Mouse (Mus musculus): ENCODE data around the gene Sertad2. TPM values are rescaled to one million over a fixed set of nuclear protein-coding genes. Genes with fewer than 3 reads are reported as not detected.

Sertad2 gene
- total and polyA plus RNA-seq, 3 experiments, result 5.9 to 13.1 (median 6.0) TPM

DNA sequence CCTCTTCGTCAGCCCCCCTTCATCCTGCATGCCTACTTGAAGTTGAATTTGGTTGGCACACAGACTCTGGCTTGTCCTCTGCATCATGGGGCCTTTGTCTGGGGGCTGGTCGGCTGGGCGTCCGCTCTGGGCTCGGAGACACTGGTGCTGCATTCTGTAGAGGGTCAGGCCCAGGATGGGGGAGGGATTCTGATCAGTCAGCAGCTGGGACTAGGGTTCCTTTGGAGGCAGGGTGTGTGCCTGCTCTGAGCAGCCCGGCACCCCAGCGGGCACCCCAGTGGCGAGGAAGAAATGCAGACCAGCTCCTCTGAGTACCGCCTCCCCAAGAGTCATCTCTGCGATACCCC lies 113.6 kb downstream of the Sertad2 start:
- Histone ChIP-seq H3K4me3 (replicated peaks in 1 of 3; ENCODE audit: low read depth in 2 of 3, low read length in 2 of 3, poor library complexity in 1 of 3) (no peak overlapping the region), H3K79me2 (replicated peaks; ENCODE audit: control insufficient read depth, extremely low read depth, insufficient read depth, poor library complexity, severe bottlenecking) (no peaks in the 10 kb centered on the region), H3K4me1 (ENCODE audit: control insufficient read depth in 1 of 2, insufficient read depth in 2 of 2) (peaks cover 3 to 11% of the 10 kb centered on the region in 2 experiments; a peak in 1 of 4 replicates), H3K9ac (ENCODE audit: insufficient read depth, low read depth) (no peak overlapping the region), H3K9me3 (replicated peaks; ENCODE audit: low read length) (no peaks in the 10 kb centered on the region), H3K27ac (ENCODE audit: insufficient read depth, low read depth) (no peak overlapping the region), H3K36me3 (replicated peaks in 1 of 2; ENCODE audit: control insufficient read depth in 1 of 2, insufficient read depth in 1 of 2, low read length in 1 of 2) (peaks cover 3 to 24% of the 10 kb centered on the region in 2 experiments), H3K4me2 (ENCODE audit: insufficient read depth, low read depth, poor library complexity, severe bottlenecking) (no peak overlapping the region), H3K27me3 (replicated peaks) (no peaks in the 10 kb centered on the region)
- dilution Hi-C loops (cut with MboI; ENCODE audit: extremely low pct_ligation_motif_present, extremely low pct_unique_long_range_greater_than_20kb, low sequenced_read_pairs) (no loop called here), in situ Hi-C loops (cut with MboI; ENCODE audit: low pct_ligation_motif_present, low pct_unique_long_range_greater_than_20kb, low sequenced_read_pairs) (no loop called here)
- no peak for TF ChIP-seq PAX5 (IDR thresholded peaks at IDR 0.05; ENCODE audit: low read length)
- no peak for TF ChIP-seq ZNF384 (IDR thresholded peaks at IDR 0.05; ENCODE audit: low read depth, low read length)
- no peak for TF ChIP-seq TBP (conservative IDR thresholded peaks at IDR 0.05; ENCODE audit: low read depth, low read length)
- TF ChIP-seq USF1 (IDR thresholded peaks at IDR 0.05; ENCODE audit: low read depth, low read length), result no peak
- TF ChIP-seq ZKSCAN1 (IDR thresholded peaks at IDR 0.05; ENCODE audit: borderline replicate concordance, low read depth, low read length), result no peak
- TF ChIP-seq RCOR1 (conservative IDR thresholded peaks at IDR 0.05; ENCODE audit: low read depth, low read length), result no peak
- TF ChIP-seq E2F4 (IDR thresholded peaks at IDR 0.05; ENCODE audit: insufficient replicate concordance, low read depth, low read length), result no peak
- no peak for TF ChIP-seq MAZ (IDR thresholded peaks at IDR 0.05; ENCODE audit: low read depth, low read length)
- no peak for TF ChIP-seq MAFK (IDR thresholded peaks at IDR 0.05; ENCODE audit: insufficient replicate concordance, low read length)
- no peak for TF ChIP-seq MYC (IDR thresholded peaks at IDR 0.05; ENCODE audit: low read depth, low read length)
- no peak for TF ChIP-seq RAD21 (IDR thresholded peaks at IDR 0.05; ENCODE audit: low read depth, low read length)
- no peak for DNase-seq (ENCODE audit: extremely low read depth)

DNA sequence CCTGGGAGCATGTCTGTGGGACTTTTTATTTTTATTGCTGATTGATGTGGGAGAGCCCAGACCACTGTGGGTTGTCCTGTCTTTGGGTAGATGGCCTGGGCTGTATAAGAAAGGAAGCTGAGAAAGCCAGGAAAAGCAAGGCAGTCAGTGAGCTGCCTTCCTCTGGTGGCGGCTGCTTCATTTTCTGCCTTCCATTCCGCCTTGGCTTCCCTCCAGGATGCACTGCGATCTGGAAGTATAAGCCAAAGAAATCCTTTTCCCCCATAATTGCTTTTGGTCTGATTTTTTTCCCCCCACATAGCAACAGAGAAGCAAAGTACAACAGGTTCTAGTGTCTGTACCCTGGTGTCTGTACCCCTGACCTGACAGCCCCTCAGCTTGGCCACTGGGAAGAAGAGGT lies 116.0 kb downstream of the Sertad2 start:
- in situ Hi-C loops (cut with MboI; ENCODE audit: low pct_ligation_motif_present, low pct_unique_long_range_greater_than_20kb, low sequenced_read_pairs) (no loop called here), dilution Hi-C loops (cut with MboI; ENCODE audit: extremely low pct_ligation_motif_present, extremely low pct_unique_long_range_greater_than_20kb, low sequenced_read_pairs) (no loop called here)
- DNase-seq (ENCODE audit: extremely low read depth), result no peak
- H3K9me3 ChIP-seq (replicated peaks; ENCODE audit: low read length), result no peaks in the 10 kb centered on the region
- H3K27me3 ChIP-seq (replicated peaks), result no peaks in the 10 kb centered on the region
- no peaks in the 10 kb centered on the region for H3K79me2 ChIP-seq (replicated peaks; ENCODE audit: control insufficient read depth, extremely low read depth, insufficient read depth, poor library complexity, severe bottlenecking)
- no peak overlapping the region for H3K9ac ChIP-seq (ENCODE audit: insufficient read depth, low read depth)
- no peak overlapping the region for H3K4me2 ChIP-seq (ENCODE audit: insufficient read depth, low read depth, poor library complexity, severe bottlenecking)
- no peak overlapping the region for H3K27ac ChIP-seq (ENCODE audit: insufficient read depth, low read depth)
- peaks cover 3 to 14% of the 10 kb centered on the region in 2 experiments; a peak in 1 of 4 replicates for H3K4me1 ChIP-seq (ENCODE audit: control insufficient read depth in 1 of 2, insufficient read depth in 2 of 2)
- no peak overlapping the region for H3K4me3 ChIP-seq (replicated peaks in 1 of 3; ENCODE audit: low read depth in 2 of 3, low read length in 2 of 3, poor library complexity in 1 of 3)
- H3K36me3 ChIP-seq (replicated peaks in 1 of 2; ENCODE audit: control insufficient read depth in 1 of 2, insufficient read depth in 1 of 2, low read length in 1 of 2), result peaks cover 0 to 8% of the 10 kb centered on the region in 2 experiments
- no peak for TF ChIP-seq EP300 (IDR thresholded peaks at IDR 0.05; ENCODE audit: low read length)
- no peak for TF ChIP-seq RCOR1 (conservative IDR thresholded peaks at IDR 0.05; ENCODE audit: low read depth, low read length)
- TF ChIP-seq ZC3H11A (IDR thresholded peaks at IDR 0.05; ENCODE audit: low read depth, low read length), result no peak
- TF ChIP-seq MAZ (IDR thresholded peaks at IDR 0.05; ENCODE audit: low read depth, low read length), result no peak
- no peak for TF ChIP-seq POLR2AphosphoS2 (IDR thresholded peaks at IDR 0.05; ENCODE audit: low read depth, low read length)
- no peak for TF ChIP-seq ZNF384 (IDR thresholded peaks at IDR 0.05; ENCODE audit: low read depth, low read length)
- TF ChIP-seq ZMIZ1 (IDR thresholded peaks at IDR 0.05; ENCODE audit: low read depth, low read length), result no peak
- TF ChIP-seq USF2 (conservative IDR thresholded peaks at IDR 0.05; ENCODE audit: low read depth, low read length), result no peak
- TF ChIP-seq ZKSCAN1 (IDR thresholded peaks at IDR 0.05; ENCODE audit: borderline replicate concordance, low read depth, low read length), result no peak
- TF ChIP-seq CHD1 (IDR thresholded peaks at IDR 0.05; ENCODE audit: low read depth, low read length), result no peak
- no peak for TF ChIP-seq POLR2A (IDR thresholded peaks at IDR 0.05; ENCODE audit: low read depth, low read length)
- no peak for TF ChIP-seq BHLHE40 (IDR thresholded peaks at IDR 0.05; ENCODE audit: low read depth, low read length)
- no peak for TF ChIP-seq PAX5 (IDR thresholded peaks at IDR 0.05; ENCODE audit: low read length)
- TF ChIP-seq E2F4 (IDR thresholded peaks at IDR 0.05; ENCODE audit: insufficient replicate concordance, low read depth, low read length), result no peak
- TF ChIP-seq CHD2 (IDR thresholded peaks at IDR 0.05; ENCODE audit: low read length), result no peak
- TF ChIP-seq ETS1 (conservative IDR thresholded peaks at IDR 0.05; ENCODE audit: low read depth, low read length), result no peak
- no peak for TF ChIP-seq MAX (IDR thresholded peaks at IDR 0.05; ENCODE audit: low read length)
